Mouse (Mus musculus) thymus, postnatal 0 days (tissue): Measurements from ENCODE around the gene Pramel1. TPM values are rescaled to one million over a fixed set of nuclear protein-coding genes. Genes with fewer than 3 reads are reported as not detected.

Source experiments
- polyA plus RNA-seq: library from polyadenylated mRNA; unstranded; fragments of >200 nt; fragmentation: Nextera tagmentation; extraction: Ambion mirVana; gene quantifications from 2 replicates; pipeline ENCODE4 v1.2.1, GENCODE M21; 2015

Gene Pramel1
- polyA plus RNA-seq, 1 experiment from 2014 or later = not detected

Other genes starting within 250 kb of the Pramel1 start
- gene Prdm2, start 181.4 kb upstream of the Pramel1 start, polyA plus RNA-seq = 8.9 and 9.6 TPM in 2 replicates
- gene Pdpn, start 94.9 kb upstream of the Pramel1 start, polyA plus RNA-seq = 20.0 and 20.2 TPM in 2 replicates
- not detected in 2 replicates for gene Lrrc38, start 44.7 kb upstream of the Pramel1 start, polyA plus RNA-seq
- 17.9 and 19.1 TPM in 2 replicates for gene Pramef8, start 18.0 kb downstream of the Pramel1 start, polyA plus RNA-seq
- gene Oog4, start 55.9 kb downstream of the Pramel1 start, polyA plus RNA-seq = not detected in 2 replicates
- gene Gm13043, start 116.9 kb downstream of the Pramel1 start, polyA plus RNA-seq = not detected in 2 replicates
- not detected in 2 replicates for gene Gm13040, start 141.5 kb downstream of the Pramel1 start, polyA plus RNA-seq
- gene BC080695, start 157.3 kb downstream of the Pramel1 start, polyA plus RNA-seq = not detected in 2 replicates
- gene Gm13057, start 157.3 kb downstream of the Pramel1 start, polyA plus RNA-seq = not detected in 2 replicates
- gene Gm13083, start 220.6 kb downstream of the Pramel1 start, polyA plus RNA-seq = not detected in 2 replicates